Comparison of ENCODE assay signal across 20 mouse cellular contexts in genomic region chr8:46894385-46894784, GRCm38 (mm10).
"Had no signal": no experiment of that assay in that cellular context is flagged by ENCODE, and none has a peak within 500 bp of the region (broad histone marks: within the 10 kb centered on the region; RNA-seq: fewer than 3 reads in every experiment).

No protein-coding gene starts in this region.

- H3K27ac ChIP-seq: heart, embryonic 10.5 days; hindbrain, embryonic 14.5 days; kidney, postnatal 0 days; layer of hippocampus, adult 2 months; left cerebral cortex, adult 2 months; limb, embryonic 10.5 days; limb, embryonic 12.5 days; liver, embryonic 13.5 days; liver, embryonic 15.5 days had no signal

- H3K4me3 ChIP-seq: heart, embryonic 10.5 days; heart, embryonic 12.5 days; layer of hippocampus, adult 2 months; left cerebral cortex, adult 2 months; limb, embryonic 10.5 days; limb, embryonic 12.5 days; liver, embryonic 13.5 days; liver, embryonic 15.5 days had no signal

- DNase-seq: gastrocnemius, postnatal 36 days; heart, adult 18-20 months; heart, postnatal 10 days; heart, postnatal 36 days; kidney, adult 18-20 months; kidney, adult 8-10 months; kidney, postnatal 14 days; kidney, postnatal 4 days; liver; liver, embryonic 13.5 days; liver, postnatal 0 days had no signal

- H3K4me1 ChIP-seq: liver, embryonic 15.5 days had no signal
